Mouse (Mus musculus) hindbrain, embryonic 10.5 days (tissue): ENCODE measurements around the gene Siah2. TPM values are rescaled to one million over a fixed set of nuclear protein-coding genes. Genes with fewer than 3 reads are reported as not detected.

Source experiments
- DNase-seq: peaks from one replicate; pipeline ENCODE4 v3.0.0-alpha.2; 2017; ENCODE audit warnings: low spot score
- H3K27ac ChIP-seq: fragments of 300-500 bp; sonication (generic); 2 replicates; pipeline ENCODE4 v1.5.1; 2016; ENCODE audit warnings: mild to moderate bottlenecking, moderate library complexity
- H3K27me3 ChIP-seq: fragments of 300-500 bp; sonication (generic); 2 replicates; pipeline ENCODE4 v1.6.1; 2016; ENCODE audit warnings: mild to moderate bottlenecking; ENCODE audit not compliant: poor library complexity, insufficient read depth, severe bottlenecking
- H3K36me3 ChIP-seq: fragments of 300-500 bp; sonication (generic); 2 replicates; pipeline ENCODE4 v1.6.1; 2016; ENCODE audit warnings: mild to moderate bottlenecking, moderate library complexity
- H3K4me1 ChIP-seq: fragments of 300-500 bp; sonication (generic); replicated peaks from 2 replicates; pipeline ENCODE4 v1.6.1; 2016; ENCODE audit warnings: mild to moderate bottlenecking
- H3K4me3 ChIP-seq: fragments of 300-500 bp; sonication (generic); 2 replicates; pipeline ENCODE4 v1.5.1; 2016; ENCODE audit warnings: mild to moderate bottlenecking, moderate library complexity
- H3K9me3 ChIP-seq: fragments of 300-500 bp; sonication (generic); 2 replicates; pipeline ENCODE4 v1.6.1; 2016; ENCODE audit warnings: mild to moderate bottlenecking, moderate library complexity
- WGBS: fragments of 180-500 bp; shearing (Covaris S2); methylation state at CpG from one replicate; pipeline ENCODE4 v1.1.7; 2016; 5-methylcytosine and 5-hydroxymethylcytosine counted together
- polyA plus RNA-seq: library from polyadenylated mRNA; unstranded; fragments of >200 nt; fragmentation: Nextera tagmentation; extraction: Ambion mirVana; gene quantifications from 2 replicates; pipeline ENCODE4 v1.2.1, GENCODE M21; 2016

Gene Siah2
- polyA plus RNA-seq, 1 experiment from 2014 or later = 3.3 TPM

DNA sequence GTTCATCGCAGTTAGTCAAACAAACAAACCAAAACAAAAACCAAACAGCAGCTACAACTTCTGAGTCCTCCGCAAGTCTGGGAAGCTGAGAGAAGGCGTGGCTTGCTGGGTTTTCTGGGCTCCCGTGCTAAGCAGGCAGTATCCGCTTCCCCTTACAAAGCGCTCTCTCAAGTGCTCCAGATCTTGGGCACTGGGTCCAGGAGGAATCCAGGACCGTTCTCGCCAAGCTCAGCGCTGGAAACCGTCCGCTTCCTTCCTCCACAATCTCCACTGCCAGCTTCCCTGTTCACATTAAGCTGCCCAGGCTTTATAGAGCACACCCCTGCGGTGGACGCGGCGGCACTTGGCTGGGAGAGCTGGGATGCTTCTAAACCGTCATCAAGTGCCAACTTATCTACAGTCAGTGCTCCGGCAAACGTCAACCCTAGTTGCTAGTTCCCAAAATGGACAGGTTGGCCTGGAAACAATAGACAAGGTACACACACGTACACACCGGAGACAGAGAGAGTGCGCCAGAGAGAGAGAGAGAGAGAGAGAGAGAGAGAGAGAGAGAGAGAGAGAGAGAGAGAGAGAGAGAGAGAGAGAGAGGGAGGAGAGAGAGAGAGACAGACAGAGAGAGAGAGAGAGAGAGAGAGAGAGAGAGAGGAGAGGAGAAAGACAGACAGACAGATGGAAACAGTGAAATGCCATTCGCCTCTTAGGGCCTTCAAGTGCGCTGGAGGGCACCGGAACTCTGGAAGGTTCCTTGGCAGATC lies 1.4 kb downstream of the Siah2 start:
- peak overlapping the region; percentile 89 for H3K27ac ChIP-seq
- peak overlapping the region; percentile 80 for H3K4me3 ChIP-seq
- no peaks in the 10 kb centered on the region for H3K9me3 ChIP-seq
- DNase-seq = peak; percentile 68
- H3K4me1 ChIP-seq = peaks cover 27% of the 10 kb centered on the region
- H3K27me3 ChIP-seq = peaks cover 39% of the 10 kb centered on the region
- under 1% methylated on average over 24 of the region's 24 CpGs for WGBS
- no peaks in the 10 kb centered on the region for H3K36me3 ChIP-seq

DNA sequence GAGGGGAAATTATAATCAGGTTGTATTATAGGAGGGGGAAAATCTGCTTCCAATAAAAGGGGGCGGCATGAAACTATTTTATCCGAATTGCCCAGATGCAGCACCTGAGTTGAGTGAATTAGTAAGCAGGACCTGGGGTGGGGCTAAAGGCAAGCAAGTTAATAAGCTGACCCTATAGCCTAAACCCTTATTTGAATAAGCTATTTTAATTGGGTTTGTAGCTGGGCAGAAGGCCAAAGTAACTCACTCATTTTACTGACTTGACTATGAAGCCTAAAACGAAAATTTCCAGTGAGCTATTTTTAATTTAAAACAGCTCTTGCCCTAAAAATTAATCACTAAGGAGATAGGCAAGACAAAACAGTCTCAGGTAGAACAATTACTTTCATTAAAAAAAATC lies 2.5 kb downstream of the Siah2 start:
- no peak overlapping the region for H3K27ac ChIP-seq
- peaks cover 27% of the 10 kb centered on the region for H3K4me1 ChIP-seq
- H3K27me3 ChIP-seq = peaks cover 34% of the 10 kb centered on the region
- DNase-seq = no peak
- 50% methylated on average over 3 of the region's 3 CpGs for WGBS
- H3K36me3 ChIP-seq = no peaks in the 10 kb centered on the region
- H3K9me3 ChIP-seq = no peaks in the 10 kb centered on the region
- peak overlapping the region; percentile 80; the same call in 1 of the 2 replicates for H3K4me3 ChIP-seq

DNA sequence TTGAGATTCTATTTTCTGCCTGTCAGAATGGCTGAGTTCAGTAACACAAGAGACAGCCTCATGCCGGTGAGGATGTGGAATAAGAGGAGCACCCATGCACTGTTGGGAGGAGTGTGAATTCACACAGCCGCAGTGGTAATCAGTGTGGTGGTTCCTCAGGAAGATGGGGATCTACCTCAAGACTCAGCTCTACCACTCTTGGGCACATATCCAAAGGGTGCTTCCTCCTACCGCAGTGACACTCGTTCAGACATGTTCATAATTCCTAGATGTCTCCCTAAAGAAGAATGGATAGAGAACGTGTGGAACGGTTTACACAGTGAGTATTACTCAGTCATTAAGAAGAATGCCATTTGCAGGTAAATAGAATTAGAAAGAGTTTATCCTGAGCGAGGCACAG lies 3.1 kb downstream of the Siah2 start:
- Histone ChIP-seq H3K4me3 (no peak overlapping the region), H3K36me3 (no peaks in the 10 kb centered on the region), H3K9me3 (no peaks in the 10 kb centered on the region), H3K27me3 (peaks cover 29% of the 10 kb centered on the region), H3K4me1 (peaks cover 27% of the 10 kb centered on the region), H3K27ac (no peak overlapping the region)
- DNase-seq = no peak
- WGBS = 86% methylated on average over 7 of the region's 7 CpGs

DNA sequence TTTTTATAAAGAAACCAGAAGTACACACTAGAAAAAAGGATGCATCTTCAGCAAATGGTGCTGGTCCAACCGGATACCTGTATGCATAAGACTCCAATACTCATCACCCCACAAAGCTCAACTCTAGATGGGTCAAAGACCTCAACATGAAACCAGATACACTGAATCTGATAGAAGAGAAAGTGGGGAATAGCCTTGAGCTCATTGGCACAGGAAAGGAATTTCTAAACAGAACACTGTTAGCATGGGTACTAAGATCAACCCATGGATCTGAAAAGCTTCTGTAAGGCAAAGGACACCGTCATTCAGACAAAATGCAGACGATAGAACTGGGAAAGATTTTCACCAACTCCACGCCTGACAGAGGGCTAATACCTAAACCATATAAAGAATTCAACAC lies 3.6 kb downstream of the Siah2 start:
- H3K4me1 ChIP-seq = peaks cover 27% of the 10 kb centered on the region
- H3K4me3 ChIP-seq = no peak overlapping the region
- peaks cover 23% of the 10 kb centered on the region for H3K27me3 ChIP-seq
- no peaks in the 10 kb centered on the region for H3K36me3 ChIP-seq
- H3K27ac ChIP-seq = no peak overlapping the region
- DNase-seq = no peak
- H3K9me3 ChIP-seq = no peaks in the 10 kb centered on the region
- 91% methylated on average over 4 of the region's 4 CpGs for WGBS

DNA sequence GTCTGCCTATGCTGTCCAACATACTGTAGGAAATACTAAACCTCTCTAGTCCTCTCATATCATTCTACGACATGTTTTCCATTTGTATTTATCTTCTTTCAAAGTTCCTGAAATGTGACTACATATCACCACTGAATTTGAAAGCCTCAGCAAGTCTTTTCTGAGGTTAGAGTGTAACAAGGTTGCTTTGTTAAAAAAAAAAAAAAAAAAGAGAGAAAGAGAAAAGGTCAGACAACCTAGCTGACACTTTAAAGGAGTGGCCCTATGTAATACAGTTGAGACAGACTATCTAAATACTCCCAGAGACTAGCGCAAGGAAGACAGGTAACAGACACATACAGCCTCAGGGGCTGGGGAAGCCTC lies 5.3 kb downstream of the Siah2 start:
- WGBS = 80% methylated on average over 2 of the region's 2 CpGs
- peaks cover 14% of the 10 kb centered on the region for H3K27me3 ChIP-seq

DNA sequence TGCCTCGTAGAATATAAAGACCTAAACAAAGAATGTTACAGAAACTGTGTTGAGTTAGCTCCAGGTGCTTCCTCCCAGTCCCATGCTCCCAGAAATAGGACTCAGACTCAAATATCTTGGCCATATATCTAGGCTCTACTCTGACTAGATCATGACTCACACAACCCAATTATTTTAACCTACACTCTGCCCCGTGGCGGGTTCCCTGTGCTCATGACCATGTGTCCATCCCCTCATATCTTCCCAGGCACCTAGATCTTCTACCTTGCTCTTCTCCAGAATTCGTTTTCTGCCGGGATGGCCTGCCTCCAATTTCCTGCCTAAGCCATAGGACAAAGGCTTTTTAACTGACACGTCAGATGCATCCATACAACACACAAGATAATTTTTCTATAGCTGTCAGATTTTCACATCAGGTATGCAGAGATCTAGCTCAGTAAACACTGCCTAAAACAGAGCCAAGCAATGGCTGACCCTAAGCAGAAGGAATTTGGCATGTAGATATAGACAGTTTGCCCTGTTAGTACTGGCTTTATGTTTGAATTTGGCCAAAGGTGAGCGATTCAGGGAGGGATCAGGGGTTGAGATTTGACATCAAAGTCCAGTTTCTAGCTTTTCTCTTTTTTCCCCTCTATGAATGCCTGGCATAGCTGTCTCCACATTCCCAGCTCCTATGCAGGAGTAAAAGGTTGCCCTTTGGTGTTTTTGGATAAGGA lies 5.8 kb downstream of the Siah2 start:
- Histone ChIP-seq H3K27me3 (peaks cover 14% of the 10 kb centered on the region), H3K27ac (no peak overlapping the region), H3K36me3 (no peaks in the 10 kb centered on the region), H3K4me1 (peaks cover 13% of the 10 kb centered on the region), H3K9me3 (no peaks in the 10 kb centered on the region), H3K4me3 (no peak overlapping the region)
- DNase-seq = no peak
- 90% methylated on average over 7 of the region's 7 CpGs for WGBS

More for the DNA sequence above, 5.3 kb downstream of the Siah2 start:
- no peaks in the 10 kb centered on the region for H3K36me3 ChIP-seq
- H3K4me1 ChIP-seq = peaks cover 18% of the 10 kb centered on the region
- H3K4me3 ChIP-seq = no peak overlapping the region
- no peak overlapping the region for H3K27ac ChIP-seq
- no peaks in the 10 kb centered on the region for H3K9me3 ChIP-seq
- DNase-seq = no peak

DNA sequence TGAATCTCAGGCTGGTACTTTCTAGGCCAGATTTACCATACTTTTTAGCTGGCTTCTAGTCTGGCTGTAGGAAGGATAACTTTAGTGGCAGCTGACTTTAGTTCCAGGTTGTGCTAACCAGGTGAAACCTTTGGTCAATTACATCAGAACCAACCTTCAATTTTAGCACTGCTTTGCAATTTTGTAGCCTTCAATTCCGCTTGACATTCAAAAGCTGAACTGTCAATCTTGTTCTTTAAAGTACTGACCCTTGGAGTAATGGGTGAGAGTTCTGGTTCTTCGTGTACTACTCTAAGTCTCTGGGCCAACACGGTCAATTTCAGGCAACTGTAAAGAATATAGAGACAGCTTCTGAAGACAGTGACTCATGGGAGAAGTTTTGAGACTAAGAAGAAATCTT lies 6.8 kb downstream of the Siah2 start:
- Histone ChIP-seq H3K9me3 (no peaks in the 10 kb centered on the region), H3K4me3 (no peak overlapping the region), H3K27ac (no peak overlapping the region), H3K4me1 (peaks cover 4% of the 10 kb centered on the region), H3K36me3 (no peaks in the 10 kb centered on the region), H3K27me3 (peaks cover 14% of the 10 kb centered on the region)
- no peak for DNase-seq
- 87% methylated on average over 3 of the region's 3 CpGs for WGBS

DNA sequence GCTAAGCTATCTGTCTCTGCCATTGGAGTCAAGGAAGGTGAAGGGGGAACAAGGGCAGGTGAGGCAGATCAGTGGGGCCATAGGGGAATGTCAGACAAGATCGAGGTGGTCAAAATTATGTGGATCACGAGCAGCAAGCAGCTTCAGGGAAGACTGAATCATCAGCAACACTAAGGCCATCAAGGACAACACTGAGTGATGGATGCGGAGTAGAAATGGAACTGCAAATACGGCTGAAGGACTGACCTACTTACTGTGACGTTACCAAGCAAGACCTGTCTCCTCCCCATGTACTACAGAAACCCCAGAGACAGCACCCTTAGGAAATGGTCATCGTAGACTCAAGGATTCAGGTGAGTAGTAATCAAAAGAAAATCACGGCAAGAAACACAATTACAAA lies 8.9 kb downstream of the Siah2 start:
- no peak overlapping the region for H3K27ac ChIP-seq
- H3K36me3 ChIP-seq = no peaks in the 10 kb centered on the region
- no peak overlapping the region for H3K4me3 ChIP-seq
- 88% methylated on average over 7 of the region's 7 CpGs for WGBS
- no peaks in the 10 kb centered on the region; the same call in 1 of the 2 replicates for H3K27me3 ChIP-seq
- H3K9me3 ChIP-seq = no peaks in the 10 kb centered on the region
- H3K4me1 ChIP-seq = peaks cover 19% of the 10 kb centered on the region
- DNase-seq = no peak

DNA sequence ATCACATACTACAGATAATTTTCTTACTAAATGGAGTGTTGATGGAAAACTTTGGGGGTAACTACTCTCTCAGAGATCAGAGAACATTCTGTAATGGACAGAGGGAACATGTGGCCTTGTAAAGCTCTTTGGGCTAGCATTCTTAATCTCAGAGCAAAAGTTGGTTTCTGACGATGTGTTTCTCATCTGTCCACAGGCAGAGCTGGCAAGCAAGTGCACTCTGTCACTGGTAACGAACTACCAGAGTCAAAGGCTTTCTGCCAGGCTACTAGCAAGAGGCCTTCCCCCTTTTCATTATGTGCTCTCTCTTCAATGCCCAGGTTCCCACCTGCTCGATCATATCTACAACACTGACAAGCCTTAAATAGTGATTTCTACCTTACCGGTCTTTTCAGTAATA lies 9.9 kb downstream of the Siah2 start:
- WGBS = 89% methylated on average over 4 of the region's 4 CpGs
- H3K9me3 ChIP-seq = no peaks in the 10 kb centered on the region
- no peak overlapping the region for H3K4me3 ChIP-seq
- H3K36me3 ChIP-seq = no peaks in the 10 kb centered on the region
- no peak for DNase-seq
- H3K27ac ChIP-seq = no peak overlapping the region
- no peaks in the 10 kb centered on the region for H3K27me3 ChIP-seq
- H3K4me1 ChIP-seq = peaks cover 27% of the 10 kb centered on the region

DNA sequence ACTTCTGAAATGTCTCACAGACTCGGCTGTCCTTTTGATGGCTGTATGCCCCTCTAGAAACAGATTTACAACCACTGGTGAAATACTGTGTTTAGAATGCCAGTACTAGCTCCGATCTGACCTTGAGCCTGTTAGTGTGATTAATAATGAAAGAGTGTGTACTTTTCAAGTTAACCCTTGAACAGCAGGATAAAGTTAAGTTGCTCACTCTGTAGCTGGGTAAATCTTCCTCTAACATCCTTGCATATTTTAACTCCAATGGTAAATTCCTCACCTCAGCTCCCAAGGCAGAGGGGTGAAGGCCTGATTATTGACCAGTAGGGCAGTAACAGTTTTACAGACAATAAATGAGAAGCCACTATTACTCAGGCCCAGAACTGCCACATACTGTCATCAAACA lies 10.4 kb downstream of the Siah2 start:
- H3K9me3 ChIP-seq = no peaks in the 10 kb centered on the region
- 79% methylated on average over 2 of the region's 2 CpGs for WGBS

DNA sequence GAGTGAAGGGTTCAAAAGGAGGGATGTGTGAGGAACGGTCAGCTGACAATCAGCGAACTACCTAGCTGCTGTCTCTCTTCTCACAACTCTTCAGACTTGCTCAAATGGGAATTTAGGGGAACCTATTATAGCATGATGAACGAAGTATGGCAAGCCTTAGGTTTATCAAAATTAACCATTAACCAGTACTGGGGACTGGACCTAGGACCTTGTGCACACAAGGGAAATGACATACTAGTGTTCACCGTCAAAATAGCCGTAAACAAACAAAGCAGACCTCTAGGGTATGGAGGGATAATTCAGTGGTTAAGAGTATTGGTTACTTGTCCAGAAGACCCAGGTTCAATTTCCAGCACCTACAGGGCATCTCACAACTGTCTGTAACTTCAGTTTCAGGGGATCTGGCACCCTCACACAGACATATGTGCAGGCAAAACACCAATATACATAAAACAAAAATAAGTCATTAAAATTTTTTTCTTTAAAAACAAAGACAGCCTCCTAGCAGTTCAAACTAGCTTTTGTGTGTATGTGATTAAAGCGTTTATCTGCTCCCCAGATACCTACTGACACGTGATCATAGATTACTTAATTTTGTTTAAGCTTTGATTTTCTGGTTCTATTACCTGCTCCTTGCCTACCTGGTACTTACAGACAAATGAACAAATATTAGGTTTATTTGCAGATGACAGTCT lies 11.1 kb downstream of the Siah2 start:
- 94% methylated on average over 7 of the region's 7 CpGs for WGBS
- Histone ChIP-seq H3K4me1 (peaks cover 35% of the 10 kb centered on the region), H3K27ac (no peak overlapping the region), H3K4me3 (no peak overlapping the region), H3K9me3 (no peaks in the 10 kb centered on the region), H3K36me3 (no peaks in the 10 kb centered on the region), H3K27me3 (no peaks in the 10 kb centered on the region)
- DNase-seq = no peak

More for the DNA sequence above, 10.4 kb downstream of the Siah2 start:
- DNase-seq = no peak
- Histone ChIP-seq H3K27me3 (no peaks in the 10 kb centered on the region), H3K27ac (no peak overlapping the region), H3K4me3 (no peak overlapping the region), H3K4me1 (peaks cover 32% of the 10 kb centered on the region), H3K36me3 (no peaks in the 10 kb centered on the region)

DNA sequence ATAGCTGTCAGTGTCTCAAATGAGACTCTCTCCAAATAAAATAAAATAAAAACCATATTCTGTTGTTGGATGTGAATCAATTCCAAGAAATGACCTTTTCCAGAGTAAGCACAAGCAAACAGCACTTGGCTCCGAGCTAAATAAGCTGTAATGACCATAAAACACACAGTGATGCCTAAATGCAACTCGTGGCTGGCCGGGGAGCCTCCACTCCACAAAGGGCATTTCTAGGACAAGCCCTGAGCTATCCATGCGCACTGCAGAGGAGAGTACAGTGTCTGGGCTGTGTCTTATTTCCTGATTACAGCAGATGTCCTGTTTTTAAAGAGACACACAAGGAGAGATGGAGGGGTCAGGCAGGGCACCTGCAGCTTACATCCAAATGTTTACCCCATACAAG lies 12.2 kb downstream of the Siah2 start:
- Histone ChIP-seq H3K27ac (no peak overlapping the region), H3K36me3 (0 out of 2 replicates have a peak, but pooled peaks cover 3% of the 10 kb centered on the region), H3K9me3 (no peaks in the 10 kb centered on the region), H3K27me3 (no peaks in the 10 kb centered on the region), H3K4me3 (no peak overlapping the region), H3K4me1 (peaks cover 35% of the 10 kb centered on the region)
- no peak for DNase-seq
- 73% methylated on average over 4 of the region's 4 CpGs for WGBS

DNA sequence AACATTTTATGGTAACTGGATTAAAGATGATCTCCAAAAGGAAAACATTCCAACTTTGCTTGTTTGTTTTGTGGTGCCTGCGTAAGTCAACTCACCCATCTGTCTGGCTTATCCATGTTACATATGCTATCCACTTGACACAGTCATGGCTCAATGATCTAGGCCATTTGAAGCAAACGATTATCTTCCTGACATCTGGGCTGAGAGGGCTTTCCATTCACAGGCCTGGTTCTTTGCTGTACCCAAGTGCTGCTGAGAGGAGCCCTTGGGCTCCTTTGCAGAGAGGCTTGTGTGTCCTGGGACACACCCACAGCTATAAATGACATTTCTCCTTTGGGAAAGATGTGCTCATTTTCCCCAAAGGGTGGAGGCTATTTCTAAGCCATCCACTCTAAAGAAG lies 13.3 kb downstream of the Siah2 start:
- H3K4me1 ChIP-seq = peaks cover 35% of the 10 kb centered on the region
- H3K36me3 ChIP-seq = 0 out of 2 replicates have a peak, but pooled peaks cover 3% of the 10 kb centered on the region
- H3K27ac ChIP-seq = peak overlapping the region; percentile 24
- H3K4me3 ChIP-seq = no peak overlapping the region
- 61% methylated on average over 2 of the region's 2 CpGs for WGBS
- H3K9me3 ChIP-seq = no peaks in the 10 kb centered on the region
- no peak for DNase-seq
- no peaks in the 10 kb centered on the region for H3K27me3 ChIP-seq
